Comparison of ENCODE assay signal across 26 mouse cellular contexts in genomic region chr14:16207722-16208121, GRCm38 (mm10).
"Had no signal": no experiment of that assay in that cellular context is flagged by ENCODE, and none has a peak within 500 bp of the region (broad histone marks: within the 10 kb centered on the region; RNA-seq: fewer than 3 reads in every experiment).

No protein-coding gene starts in this region.

- H3K36me3 ChIP-seq: heart, embryonic 10.5 days; heart, embryonic 12.5 days; hindbrain, embryonic 10.5 days; hindbrain, embryonic 12.5 days; intestine, embryonic 15.5 days; limb, embryonic 13.5 days; limb, embryonic 15.5 days had no signal

- DNase-seq: gastrocnemius, adult 2 months; gastrocnemius, postnatal 10 days; gastrocnemius, postnatal 25 days; heart, adult 18-20 months; heart, postnatal 10 days; heart, postnatal 4 days; kidney, adult 18-20 months; kidney, adult 8-10 months; kidney, postnatal 10 days; kidney, postnatal 25 days; kidney, postnatal 4 days; layer of hippocampus, adult 9-11 months; layer of hippocampus, postnatal 36 days; left cerebral cortex, postnatal 4 days had no signal

- H3K9ac ChIP-seq: heart, embryonic 12.5 days; hindbrain, embryonic 12.5 days; hindbrain, embryonic 14.5 days; intestine, embryonic 15.5 days; limb, embryonic 13.5 days; limb, embryonic 15.5 days had no signal

- H3K27me3 ChIP-seq: heart, embryonic 12.5 days; intestine, embryonic 15.5 days; limb, embryonic 13.5 days; limb, embryonic 15.5 days had no signal

- H3K4me3 ChIP-seq: gastrocnemius, adult 2 months; heart, embryonic 10.5 days; heart, embryonic 12.5 days; hindbrain, embryonic 10.5 days; hindbrain, embryonic 12.5 days; intestine, embryonic 15.5 days; layer of hippocampus, adult 2 months; limb, embryonic 13.5 days; limb, embryonic 15.5 days had no signal

- H3K4me1 ChIP-seq: heart, embryonic 10.5 days; heart, embryonic 12.5 days; hindbrain, embryonic 10.5 days; intestine, embryonic 15.5 days; limb, embryonic 13.5 days; limb, embryonic 15.5 days had no signal

- H3K27ac ChIP-seq: gastrocnemius, adult 2 months; heart, embryonic 10.5 days; hindbrain, embryonic 10.5 days; hindbrain, embryonic 12.5 days; hindbrain, embryonic 14.5 days; intestine, embryonic 15.5 days; layer of hippocampus, adult 2 months; limb, embryonic 13.5 days; limb, embryonic 15.5 days had no signal

- H3K9me3 ChIP-seq: heart, embryonic 10.5 days; heart, embryonic 12.5 days; hindbrain, embryonic 10.5 days; hindbrain, embryonic 12.5 days; intestine, embryonic 15.5 days; limb, embryonic 13.5 days; limb, embryonic 15.5 days had no signal

- H3K4me2 ChIP-seq: heart, embryonic 12.5 days; hindbrain, embryonic 12.5 days; hindbrain, embryonic 14.5 days; intestine, embryonic 15.5 days; limb, embryonic 13.5 days; limb, embryonic 15.5 days had no signal

- ATAC-seq: hindbrain, embryonic 16.5 days; inflammation-experienced regulatory T-cells, adult 6 months; intestine, embryonic 15.5 days; intestine, postnatal 0 days had no signal
